Mouse (Mus musculus) frontal cortex, postnatal 25 days (tissue): ENCODE results near the gene Tubal3.
"Not testable (repeated sequence)": the region's sequence is repeated elsewhere in the genome, so short reads cannot be mapped to it uniquely, and the experiment has no call there.

Experiments
- DNase-seq, 2 experiments: peaks; one replicate each; pipeline ENCODE4 v3.0.0; 2022; ENCODE audit warnings: low spot score in 2 of 2

Tubal3 gene

DNA sequence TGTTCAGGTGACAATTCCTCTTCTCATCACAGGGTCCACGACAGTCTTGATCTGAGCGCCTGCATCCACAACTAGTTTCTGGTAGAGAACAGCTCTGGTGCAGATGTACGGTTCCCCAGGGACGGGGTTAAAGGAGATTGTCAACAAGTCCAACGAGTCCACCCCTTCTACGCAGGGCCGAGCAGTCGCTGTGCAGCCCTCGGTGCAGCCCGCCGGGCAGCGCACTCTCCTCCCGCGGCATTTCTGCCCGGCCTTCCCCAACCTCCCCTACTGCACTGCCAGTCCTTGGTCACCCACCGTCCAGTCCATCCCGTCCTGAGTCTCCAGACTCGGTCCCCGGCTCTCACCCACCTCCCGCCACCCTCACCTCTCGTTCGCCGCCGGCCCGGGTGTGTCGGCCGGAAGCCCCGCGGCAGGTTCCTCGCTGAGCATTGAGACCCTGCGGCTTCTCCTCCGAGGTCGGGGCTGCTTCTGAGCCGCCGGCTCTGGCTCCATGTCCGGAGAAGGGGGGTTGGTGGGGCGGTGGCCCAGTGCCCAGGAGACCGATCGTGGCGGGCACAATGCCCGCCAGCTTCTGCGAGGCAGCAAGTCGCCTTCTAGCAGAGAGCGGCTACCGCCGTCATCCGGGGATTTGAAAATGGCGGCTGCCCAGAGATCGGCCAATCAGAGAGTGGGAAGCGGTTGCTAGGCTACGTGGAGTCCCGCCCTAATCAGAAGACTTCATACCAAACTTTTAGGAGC is at the start of gene Tubal3, which contains the start of gene Net1:
Tubal3 (plus strand) TSS at position 704 of the 741 bp plus-strand sequence.
Net1 (minus strand) TSS at position 650 of the 741 bp plus-strand sequence.
- DNase-seq, result peak; percentile 80

- no peak for DNase-seq
Observed at GRCm38 (mm10) chr13:3869901-3870300, 48.2 kb upstream of the Tubal3 start.

DNA sequence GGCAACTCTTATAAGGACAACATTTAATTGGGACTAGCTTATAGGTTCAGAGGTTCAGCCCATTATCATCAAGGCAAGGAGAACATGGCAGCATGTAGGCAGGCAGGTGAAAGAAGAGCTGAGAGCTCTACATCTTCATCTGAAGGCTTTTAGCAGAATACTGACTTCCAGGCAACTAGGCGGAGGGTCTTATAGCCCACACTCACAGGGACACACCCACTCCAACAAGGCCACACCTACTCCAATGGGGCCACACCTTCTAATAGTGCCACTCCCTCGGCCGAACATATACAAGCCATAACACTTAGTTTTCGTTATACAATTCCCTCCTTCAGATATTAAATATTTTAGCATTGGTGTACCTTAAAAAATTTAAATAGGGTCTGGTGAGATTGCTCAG is 45.2 kb upstream of the Tubal3 start:
- no peak for DNase-seq

DNA sequence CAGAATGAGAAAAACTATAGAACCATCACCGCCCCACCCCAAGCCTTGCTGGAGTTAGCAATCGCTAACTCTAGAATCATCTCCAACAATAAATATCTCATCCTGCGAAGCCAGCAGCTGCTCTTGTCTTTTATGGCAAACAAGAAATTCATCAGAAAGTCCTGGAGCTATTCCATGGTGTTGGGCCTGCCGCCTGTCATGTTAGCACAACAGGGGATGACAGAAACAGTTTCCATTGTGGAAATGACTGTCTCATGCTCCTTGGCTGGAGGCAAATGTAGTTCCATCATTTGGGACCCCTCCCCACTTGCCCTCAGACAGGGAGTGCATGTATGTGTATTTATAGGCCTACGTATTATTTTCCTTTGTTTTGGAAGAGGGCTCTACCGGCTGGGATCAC is 41.6 kb upstream of the Tubal3 start:
- DNase-seq, result no peak

- DNase-seq, result no peak
Observed at GRCm38 (mm10) chr13:3877185-3877584, 40.9 kb upstream of the Tubal3 start.

- DNase-seq, result no peak
Observed at GRCm38 (mm10) chr13:3877679-3878220, 40.3 kb upstream of the Tubal3 start.

GRCm38 (mm10) chr13:3886663-3887062 is 31.4 kb upstream of the Tubal3 start:
- DNase-seq, result no peak

DNA sequence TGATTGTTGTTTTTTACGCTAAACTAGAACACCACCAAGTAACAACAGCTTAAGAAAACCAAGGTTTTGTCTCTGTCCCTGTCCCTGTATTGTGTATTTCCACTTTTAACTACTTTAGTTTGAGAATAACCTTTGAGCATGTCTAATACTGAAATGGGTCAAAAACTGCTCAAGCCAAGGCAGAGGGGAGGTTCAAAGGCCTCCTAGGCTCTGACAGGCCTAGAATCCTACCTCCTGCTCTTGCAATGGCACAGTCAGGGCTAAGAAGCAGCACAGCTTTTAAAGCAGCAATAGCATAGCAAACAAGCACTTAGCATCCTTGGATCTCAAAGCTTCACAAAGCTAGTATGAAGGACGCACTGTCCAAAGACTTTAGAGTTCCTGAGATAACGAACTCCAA is 29.0 kb upstream of the Tubal3 start:
- DNase-seq, result no peak

DNA sequence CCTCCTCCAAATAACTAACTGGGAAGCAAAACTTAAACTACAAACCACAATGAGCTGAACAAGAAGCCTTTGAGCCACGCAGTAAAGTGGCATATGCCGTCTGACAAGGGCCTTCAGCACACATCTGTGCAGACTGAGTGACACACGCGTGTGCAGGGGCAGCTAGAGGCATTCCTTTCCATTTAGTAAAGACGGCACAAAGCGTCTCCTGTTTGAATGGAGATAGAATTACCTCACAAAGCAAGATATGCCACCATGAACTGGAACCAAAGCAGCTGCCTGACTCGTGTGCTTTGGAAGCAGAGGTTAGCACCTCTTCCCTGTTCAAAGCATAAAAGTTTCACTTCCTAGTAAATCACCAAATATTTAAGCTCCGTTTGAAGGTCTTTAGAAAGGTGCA is 28.0 kb upstream of the Tubal3 start:
- no peak for DNase-seq

- DNase-seq, result no peak
Observed at GRCm38 (mm10) chr13:3891479-3892087, 26.5 kb upstream of the Tubal3 start.

- DNase-seq, result no peak
Observed at GRCm38 (mm10) chr13:3892601-3893000, 25.5 kb upstream of the Tubal3 start.

GRCm38 (mm10) chr13:3893126-3893734 is 24.8 kb upstream of the Tubal3 start:
- peak; percentile 70 to 82 for DNase-seq

GRCm38 (mm10) chr13:3894549-3894948 is 23.5 kb upstream of the Tubal3 start:
- DNase-seq, result no peak

DNA sequence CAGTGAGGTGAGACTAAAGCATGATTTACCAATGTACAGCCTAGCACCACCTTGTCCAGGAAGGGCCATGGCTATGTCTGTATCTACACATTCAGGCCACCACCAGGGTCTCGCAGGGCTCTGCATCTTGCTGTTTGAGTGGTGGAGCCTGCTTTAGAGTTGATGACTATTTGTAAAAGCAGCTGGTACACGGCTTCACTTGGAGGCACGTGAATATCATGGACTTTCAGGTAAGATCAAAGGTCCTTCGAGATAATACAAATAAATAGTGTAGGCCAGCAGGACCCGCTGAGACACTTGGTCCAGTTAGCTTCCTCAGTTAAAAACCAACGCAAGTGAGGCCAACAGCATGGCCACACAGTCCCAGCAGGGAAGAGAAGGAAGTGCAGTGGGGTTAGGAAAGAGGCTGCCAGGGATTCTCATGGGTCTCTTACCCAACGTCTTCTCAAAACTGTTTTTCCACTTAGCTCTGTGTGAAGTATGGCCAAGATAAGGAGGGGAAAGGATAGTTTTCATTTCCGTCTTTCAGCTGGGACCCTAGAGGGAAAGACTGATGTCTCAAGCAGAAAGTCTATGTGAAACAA is 22.6 kb upstream of the Tubal3 start:
- DNase-seq, result no peak

GRCm38 (mm10) chr13:3896032-3896431 is 22.0 kb upstream of the Tubal3 start:
- DNase-seq, result no peak

- peak; percentile 49 to 75 for DNase-seq
Observed at GRCm38 (mm10) chr13:3896913-3897312, 21.2 kb upstream of the Tubal3 start.

- not testable (repeated sequence) for DNase-seq
Observed at GRCm38 (mm10) chr13:3898202-3898601, 19.9 kb upstream of the Tubal3 start.

DNA sequence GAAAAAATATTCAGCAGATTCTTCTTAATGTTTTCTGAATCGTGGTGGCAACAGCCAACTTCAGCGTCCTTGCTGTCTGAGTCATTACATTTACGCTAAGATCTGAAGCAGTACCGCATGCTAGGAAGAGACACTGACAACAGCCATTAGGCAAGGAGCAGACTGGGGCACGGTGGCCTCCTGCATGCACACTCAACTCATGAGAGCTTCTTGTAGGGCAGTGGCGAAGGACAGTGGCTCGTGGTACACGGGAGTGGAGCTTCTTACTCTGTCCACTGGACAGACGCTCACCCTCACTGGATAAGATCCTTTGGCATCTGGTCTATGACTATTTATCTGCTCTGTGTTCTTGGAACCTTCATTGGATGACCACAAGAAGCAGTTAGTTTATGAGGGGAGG is 18.8 kb upstream of the Tubal3 start:
- no peak for DNase-seq

GRCm38 (mm10) chr13:3907151-3907696 is 10.8 kb upstream of the Tubal3 start:
- DNase-seq, result no peak

DNA sequence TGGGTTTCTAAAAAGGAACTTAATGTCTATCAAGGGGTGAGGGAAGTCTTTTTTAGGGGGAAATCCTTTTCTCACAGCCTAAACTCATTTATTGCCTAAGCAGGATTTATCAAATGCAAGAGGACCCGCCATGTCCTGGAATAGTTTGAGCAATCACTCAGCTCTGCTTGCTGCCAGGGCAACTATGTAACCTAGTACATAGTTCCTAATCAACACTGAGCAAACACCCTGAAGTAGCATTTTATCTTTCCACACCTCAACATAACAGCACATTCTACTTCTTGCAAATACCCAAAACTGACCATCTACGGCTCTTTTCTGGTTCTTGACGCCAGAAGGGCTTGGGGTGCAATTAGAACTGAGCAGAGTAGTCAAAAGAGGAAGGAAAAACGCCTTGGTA is 9.8 kb upstream of the Tubal3 start:
- no peak for DNase-seq

DNA sequence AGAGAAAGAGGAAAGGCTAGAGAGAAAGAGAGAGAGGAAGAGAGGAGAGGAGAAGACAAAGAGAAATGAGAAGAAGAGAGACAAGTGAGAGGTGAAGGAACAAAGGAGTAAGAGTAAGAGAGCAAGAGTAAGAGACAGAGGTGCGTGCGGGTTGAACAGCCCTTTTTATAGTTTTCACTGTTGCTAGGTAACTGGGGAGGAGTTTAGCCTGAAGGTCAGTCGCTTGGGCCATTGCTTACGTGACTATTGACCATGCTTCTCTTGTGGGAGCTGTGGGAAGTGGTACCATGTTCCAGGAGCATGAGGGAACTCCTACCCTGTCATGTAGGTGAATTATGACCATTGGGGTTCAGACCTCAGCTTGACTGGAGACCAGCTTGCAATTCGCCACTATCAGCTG is 7.7 kb upstream of the Tubal3 start:
- DNase-seq, result no peak

GRCm38 (mm10) chr13:3913504-3913903 is 4.6 kb upstream of the Tubal3 start:
- no peak for DNase-seq
